Mouse (Mus musculus): Measurements from ENCODE around the gene Lcn11.
"Not testable (repeated sequence)": the region's sequence is repeated elsewhere in the genome, so short reads cannot be mapped to it uniquely, and the experiment has no call there.

Gene Lcn11

GRCm38 (mm10) chr2:25776717-25777116 is at the start of gene Lcn11:
Gene Lcn11 (plus strand): TSS chr2:25777017.
- no peak for DNase-seq

- no peak for DNase-seq
Measured at GRCm38 (mm10) chr2:25733199-25733930, 43.5 kb upstream of the Lcn11 start.

GRCm38 (mm10) chr2:25736709-25737108 is 40.1 kb upstream of the Lcn11 start, which contains the start of gene Obp2b:
Gene Obp2b (plus strand): TSS chr2:25737009.
- DNase-seq, result not testable (repeated sequence)

- no peak for DNase-seq
Measured at GRCm38 (mm10) chr2:25741671-25742070, 35.1 kb upstream of the Lcn11 start.

- DNase-seq, result no peak
Measured at GRCm38 (mm10) chr2:25754201-25754600, 22.6 kb upstream of the Lcn11 start.

GRCm38 (mm10) chr2:25758064-25758625 is 18.7 kb upstream of the Lcn11 start:
- DNase-seq, result no peak

- DNase-seq, result no peak
Measured at GRCm38 (mm10) chr2:25765269-25765668, 11.5 kb upstream of the Lcn11 start, which contains the start of gene Lcn3. Gene Lcn3 (plus strand): TSS chr2:25765569.

GRCm38 (mm10) chr2:25767764-25768163 is 9.1 kb upstream of the Lcn11 start:
- DNase-seq, result no peak

- DNase-seq, result no peak
Measured at GRCm38 (mm10) chr2:25773507-25773906, 3.3 kb upstream of the Lcn11 start.

- no peak for DNase-seq
Measured at GRCm38 (mm10) chr2:25774640-25775039, 2.2 kb upstream of the Lcn11 start.

GRCm38 (mm10) chr2:25775991-25776390 is 826 bp upstream of the Lcn11 start:
- no peak for DNase-seq

- DNase-seq, result no peak
Measured at GRCm38 (mm10) chr2:25779076-25779475, 2.3 kb downstream of the Lcn11 start.

GRCm38 (mm10) chr2:25780921-25781320 is 4.1 kb downstream of the Lcn11 start:
- no peak for DNase-seq

- DNase-seq, result no peak
Measured at GRCm38 (mm10) chr2:25781957-25782356, 5.1 kb downstream of the Lcn11 start, which contains the start of gene Gm13539. Gene Gm13539 (plus strand): TSS chr2:25782257.

GRCm38 (mm10) chr2:25785573-25786322 is 8.9 kb downstream of the Lcn11 start:
- DNase-seq, result no peak

- no peak for DNase-seq
Measured at GRCm38 (mm10) chr2:25789092-25789491, 12.3 kb downstream of the Lcn11 start.

GRCm38 (mm10) chr2:25797635-25798034 is 20.8 kb downstream of the Lcn11 start:
- no peak for DNase-seq

- DNase-seq, result no peak
Measured at GRCm38 (mm10) chr2:25798065-25798464, 21.2 kb downstream of the Lcn11 start.

- no peak for DNase-seq
Measured at GRCm38 (mm10) chr2:25811711-25812110, 34.9 kb downstream of the Lcn11 start.

- no peak for DNase-seq
Measured at GRCm38 (mm10) chr2:25813364-25813763, 36.5 kb downstream of the Lcn11 start.

- not testable (repeated sequence) for DNase-seq
Measured at GRCm38 (mm10) chr2:25815748-25816147, 38.9 kb downstream of the Lcn11 start, which contains the start of gene Glt6d1. Gene Glt6d1 (minus strand): TSS chr2:25815848.

GRCm38 (mm10) chr2:25822806-25823205 is 46.0 kb downstream of the Lcn11 start, which contains the start of gene Lcn9:
Gene Lcn9 (plus strand): TSS chr2:25823153.
- DNase-seq, result no peak

GRCm38 (mm10) chr2:25824751-25825150 is 47.9 kb downstream of the Lcn11 start:
- DNase-seq, result no peak

Measured in thymus, adult 18-20 months (tissue).